Mouse (Mus musculus): Measurements from ENCODE around the gene Gins1.

The Gins1 gene

GRCm38 (mm10) chr2:150904936-150905450, at the start of gene Gins1:
Gene Gins1 (plus strand): TSS chr2:150905400.
- Histone ChIP-seq H3K4me1 (replicated peaks; ENCODE audit: low read depth, low read length) (peaks cover 13% of the 10 kb centered on the region), H3K36me3 (ENCODE audit: insufficient read depth, low read length) (peaks cover 12% of the 10 kb centered on the region), H3K4me3 (replicated peaks; ENCODE audit: low read length) (peak within 1 kb of the TSS; percentile 96), H3K9me3 (ENCODE audit: low read length) (no peaks in the 10 kb centered on the region), H3K27me3 (ENCODE audit: insufficient read depth, low read length) (no peaks in the 10 kb centered on the region)
- TF ChIP-seq CTCF (conservative IDR thresholded peaks at IDR 0.05; ENCODE audit: low read length) (no peak), POU5F1 (IDR thresholded peaks at IDR 0.05; ENCODE audit: borderline replicate concordance, low read length) (no peak), NANOG (IDR thresholded peaks at IDR 0.05; ENCODE audit: borderline replicate concordance, low read length) (no peak)

DNA sequence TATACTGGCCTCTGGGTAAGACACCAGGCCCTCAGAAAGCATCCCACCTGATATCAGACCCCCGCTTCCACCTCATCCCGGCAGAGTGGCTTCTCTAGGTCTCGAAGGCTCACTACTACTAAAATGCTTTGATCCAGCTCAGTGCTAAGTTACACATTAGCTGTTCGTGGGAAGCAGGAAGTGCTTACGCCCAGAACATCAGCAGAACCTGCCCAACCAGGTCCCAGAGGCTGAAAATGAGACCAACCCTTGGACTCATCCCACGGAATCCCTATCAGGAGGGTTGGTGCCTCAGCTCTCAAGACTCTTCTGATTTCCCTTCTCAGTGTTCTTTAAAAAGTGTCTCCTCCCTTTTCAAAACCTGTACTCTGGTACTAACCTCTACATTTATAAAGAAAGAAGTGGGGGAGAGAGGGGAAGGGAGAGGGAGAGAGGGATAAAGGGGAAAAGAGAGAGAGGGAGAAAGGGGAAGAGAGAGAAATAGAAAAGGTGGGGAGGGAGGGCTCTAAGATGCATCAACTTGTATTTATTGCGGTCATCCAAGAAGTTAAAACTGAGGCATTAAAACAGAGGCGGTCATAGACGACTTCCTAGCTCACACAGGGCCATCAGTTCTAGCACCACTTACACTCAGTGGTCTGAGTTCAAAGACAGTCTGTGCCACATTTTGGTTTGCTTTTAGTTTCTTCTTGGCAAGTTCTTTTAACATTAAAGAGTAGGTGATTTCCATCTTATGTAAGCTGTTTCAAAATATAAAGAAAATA, 46.3 kb upstream of the Gins1 start:
- Histone ChIP-seq H3K9me3 (ENCODE audit: low read length) (no peaks in the 10 kb centered on the region), H3K36me3 (ENCODE audit: insufficient read depth, low read length) (no peaks in the 10 kb centered on the region; the same call in 1 of the 2 replicates), H3K4me1 (replicated peaks; ENCODE audit: low read depth, low read length) (no peaks in the 10 kb centered on the region), H3K4me3 (replicated peaks; ENCODE audit: low read length) (no peak overlapping the region), H3K27me3 (ENCODE audit: insufficient read depth, low read length) (no peaks in the 10 kb centered on the region)
- TF ChIP-seq NANOG (IDR thresholded peaks at IDR 0.05; ENCODE audit: borderline replicate concordance, low read length), result no peak
- no peak for TF ChIP-seq CTCF (conservative IDR thresholded peaks at IDR 0.05; ENCODE audit: low read length)
- TF ChIP-seq POU5F1 (IDR thresholded peaks at IDR 0.05; ENCODE audit: borderline replicate concordance, low read length), result no peak

DNA sequence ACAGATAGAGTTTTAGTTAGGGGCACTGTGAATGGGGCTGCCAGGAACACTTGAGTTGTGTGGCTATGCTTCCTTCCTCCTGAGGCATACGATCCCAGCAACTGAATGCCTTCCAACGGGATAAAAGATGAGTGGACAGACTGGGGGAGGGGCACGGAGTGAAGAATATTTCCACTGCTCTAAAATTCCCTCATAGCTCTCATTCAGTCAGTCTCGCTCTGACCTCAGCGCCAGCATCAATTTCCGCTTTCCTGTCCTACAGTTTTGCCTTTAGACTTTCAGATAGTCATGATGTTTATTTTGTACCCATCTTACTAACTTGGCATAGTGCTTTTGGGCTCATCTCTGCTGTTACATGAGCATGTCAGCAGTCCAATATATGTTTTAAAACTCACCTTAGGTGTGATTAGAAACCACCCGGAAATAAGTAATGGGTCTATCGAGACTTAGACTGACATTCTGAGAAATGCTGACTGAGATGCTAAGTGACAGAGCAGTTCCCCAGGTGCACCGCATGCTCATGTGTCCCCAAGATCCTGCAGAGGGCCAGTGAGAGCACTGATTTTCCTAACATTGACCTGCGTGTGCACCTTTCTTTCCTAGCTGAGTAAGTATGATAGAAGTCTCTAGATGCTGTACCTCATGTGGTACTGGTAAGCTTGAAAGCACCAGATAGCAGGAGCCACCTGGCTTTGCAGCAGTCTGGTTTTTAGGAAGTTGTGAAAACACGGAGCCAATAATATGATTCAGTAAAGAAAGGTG, 45.3 kb upstream of the Gins1 start:
- TF ChIP-seq POU5F1 (IDR thresholded peaks at IDR 0.05; ENCODE audit: borderline replicate concordance, low read length), result no peak
- TF ChIP-seq CTCF (conservative IDR thresholded peaks at IDR 0.05; ENCODE audit: low read length), result no peak
- TF ChIP-seq NANOG (IDR thresholded peaks at IDR 0.05; ENCODE audit: borderline replicate concordance, low read length), result no peak

GRCm38 (mm10) chr2:150861128-150861527, 44.1 kb upstream of the Gins1 start:
- Histone ChIP-seq H3K9me3 (ENCODE audit: low read length) (no peaks in the 10 kb centered on the region), H3K4me3 (replicated peaks; ENCODE audit: low read length) (no peak overlapping the region), H3K4me1 (replicated peaks; ENCODE audit: low read depth, low read length) (no peaks in the 10 kb centered on the region), H3K27me3 (ENCODE audit: insufficient read depth, low read length) (no peaks in the 10 kb centered on the region), H3K36me3 (ENCODE audit: insufficient read depth, low read length) (no peaks in the 10 kb centered on the region; the same call in 1 of the 2 replicates)
- no peak for TF ChIP-seq NANOG (IDR thresholded peaks at IDR 0.05; ENCODE audit: borderline replicate concordance, low read length)
- no peak for TF ChIP-seq CTCF (conservative IDR thresholded peaks at IDR 0.05; ENCODE audit: low read length)
- no peak for TF ChIP-seq POU5F1 (IDR thresholded peaks at IDR 0.05; ENCODE audit: borderline replicate concordance, low read length)

More for the DNA sequence above, 45.3 kb upstream of the Gins1 start:
- H3K4me3 ChIP-seq (replicated peaks; ENCODE audit: low read length), result no peak overlapping the region
- no peaks in the 10 kb centered on the region for H3K9me3 ChIP-seq (ENCODE audit: low read length)
- no peaks in the 10 kb centered on the region; the same call in 1 of the 2 replicates for H3K36me3 ChIP-seq (ENCODE audit: insufficient read depth, low read length)
- H3K27me3 ChIP-seq (ENCODE audit: insufficient read depth, low read length), result no peaks in the 10 kb centered on the region
- H3K4me1 ChIP-seq (replicated peaks; ENCODE audit: low read depth, low read length), result no peaks in the 10 kb centered on the region

- Histone ChIP-seq H3K27me3 (ENCODE audit: insufficient read depth, low read length) (no peaks in the 10 kb centered on the region), H3K36me3 (ENCODE audit: insufficient read depth, low read length) (no peaks in the 10 kb centered on the region), H3K4me1 (replicated peaks; ENCODE audit: low read depth, low read length) (no peaks in the 10 kb centered on the region), H3K4me3 (replicated peaks; ENCODE audit: low read length) (no peak overlapping the region), H3K9me3 (ENCODE audit: low read length) (no peaks in the 10 kb centered on the region)
- TF ChIP-seq POU5F1 (IDR thresholded peaks at IDR 0.05; ENCODE audit: borderline replicate concordance, low read length), result no peak
- no peak for TF ChIP-seq CTCF (conservative IDR thresholded peaks at IDR 0.05; ENCODE audit: low read length)
- no peak for TF ChIP-seq NANOG (IDR thresholded peaks at IDR 0.05; ENCODE audit: borderline replicate concordance, low read length)
These were observed 38.2 kb upstream of the Gins1 start for GRCm38 (mm10) chr2:150867021-150867420.

- Histone ChIP-seq H3K27me3 (ENCODE audit: insufficient read depth, low read length) (no peaks in the 10 kb centered on the region), H3K4me1 (replicated peaks; ENCODE audit: low read depth, low read length) (no peaks in the 10 kb centered on the region), H3K36me3 (ENCODE audit: insufficient read depth, low read length) (no peaks in the 10 kb centered on the region), H3K9me3 (ENCODE audit: low read length) (no peaks in the 10 kb centered on the region), H3K4me3 (replicated peaks; ENCODE audit: low read length) (no peak overlapping the region)
- TF ChIP-seq CTCF (conservative IDR thresholded peaks at IDR 0.05; ENCODE audit: low read length) (no peak), POU5F1 (IDR thresholded peaks at IDR 0.05; ENCODE audit: borderline replicate concordance, low read length) (no peak), NANOG (IDR thresholded peaks at IDR 0.05; ENCODE audit: borderline replicate concordance, low read length) (no peak)
These were observed 35.8 kb upstream of the Gins1 start for GRCm38 (mm10) chr2:150869446-150869845.

- Histone ChIP-seq H3K4me3 (replicated peaks; ENCODE audit: low read length) (no peak overlapping the region), H3K36me3 (ENCODE audit: insufficient read depth, low read length) (peaks cover 9% of the 10 kb centered on the region), H3K9me3 (ENCODE audit: low read length) (no peaks in the 10 kb centered on the region), H3K4me1 (replicated peaks; ENCODE audit: low read depth, low read length) (no peaks in the 10 kb centered on the region; the same call in 1 of the 2 replicates), H3K27me3 (ENCODE audit: insufficient read depth, low read length) (no peaks in the 10 kb centered on the region)
- TF ChIP-seq CTCF (conservative IDR thresholded peaks at IDR 0.05; ENCODE audit: low read length) (no peak), NANOG (IDR thresholded peaks at IDR 0.05; ENCODE audit: borderline replicate concordance, low read length) (no peak), POU5F1 (IDR thresholded peaks at IDR 0.05; ENCODE audit: borderline replicate concordance, low read length) (no peak)
These were observed 30.7 kb upstream of the Gins1 start for GRCm38 (mm10) chr2:150874508-150874907.

DNA sequence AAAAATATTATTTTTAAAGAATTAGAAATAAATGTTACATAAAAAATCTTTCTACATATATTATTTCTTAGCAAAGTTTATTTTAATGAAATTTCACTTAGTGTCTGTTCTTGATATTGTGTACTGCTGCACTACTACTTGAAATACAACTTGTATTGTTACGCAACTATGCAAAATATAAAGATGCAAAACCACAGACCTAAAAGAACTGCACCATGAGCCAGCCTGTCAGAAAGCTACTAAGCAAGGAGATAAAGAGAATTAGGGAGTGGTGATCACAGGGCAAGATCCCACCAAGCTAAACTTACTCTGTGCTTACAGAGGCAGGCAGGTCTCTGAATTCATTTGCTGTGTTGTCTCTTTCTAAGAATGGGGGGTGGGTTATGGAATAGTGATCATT, 30.0 kb upstream of the Gins1 start:
- Histone ChIP-seq H3K9me3 (ENCODE audit: low read length) (no peaks in the 10 kb centered on the region), H3K4me3 (replicated peaks; ENCODE audit: low read length) (no peak overlapping the region), H3K27me3 (ENCODE audit: insufficient read depth, low read length) (no peaks in the 10 kb centered on the region), H3K36me3 (ENCODE audit: insufficient read depth, low read length) (peaks cover 9% of the 10 kb centered on the region), H3K4me1 (replicated peaks; ENCODE audit: low read depth, low read length) (no peaks in the 10 kb centered on the region; the same call in 1 of the 2 replicates)
- TF ChIP-seq CTCF (conservative IDR thresholded peaks at IDR 0.05; ENCODE audit: low read length) (no peak), POU5F1 (IDR thresholded peaks at IDR 0.05; ENCODE audit: borderline replicate concordance, low read length) (no peak), NANOG (IDR thresholded peaks at IDR 0.05; ENCODE audit: borderline replicate concordance, low read length) (no peak)

Measured in E14TG2a.4 (cell line).